Mouse (Mus musculus): ENCODE measurements around the gene Smagp. TPM values are rescaled to one million over a fixed set of nuclear protein-coding genes. Genes with fewer than 3 reads are reported as not detected.

Smagp gene
- polyA plus RNA-seq, 1 experiment from 2014 or later = 11.7 TPM

GRCm38 (mm10) chr15:100646161-100646560 lies 9.4 kb upstream of the Smagp start:
- POLR2A ChIA-PET = no interaction called here

GRCm38 (mm10) chr15:100642451-100642850 lies 5.7 kb upstream of the Smagp start:
- DNase-seq (ENCODE audit: low read depth, low spot score) (no peak), ATAC-seq (no peak)
- CTCF ChIA-PET = interaction anchor here (1.5 kb wide), 1 partner anchor 18 kb away, joined by 4 read pairs; no protein-coding TSS in a partner anchor

More at GRCm38 (mm10) chr15:100646161-100646560, 9.4 kb upstream of the Smagp start:
- CTCF ChIA-PET = interaction anchor here (1.2 kb wide), 1 partner anchor 22 kb away, joined by 3 read pairs; no protein-coding TSS in a partner anchor
- DNase-seq (ENCODE audit: low read depth, low spot score) (no peak), ATAC-seq (no peak)
- TF ChIP-seq CTCF (IDR thresholded peaks at IDR 0.05) = no peak
- in situ Hi-C loops (cut with MboI; ENCODE audit: low pct_unique_long_range_greater_than_20kb) = no loop called here
- no peaks in the 10 kb centered on the region for H3K27me3 ChIP-seq

GRCm38 (mm10) chr15:100641226-100641810 lies 4.6 kb upstream of the Smagp start:
- CTCF ChIA-PET = interaction anchor here (0.6 to 1.5 kb wide), 2 partner anchors 19 to 114 kb away, joined by 3 to 4 read pairs; no protein-coding TSS in a partner anchor
- DNase-seq (ENCODE audit: low read depth, low spot score) (no peak), ATAC-seq (no peak)
- TF ChIP-seq CTCF (IDR thresholded peaks at IDR 0.05) = no peak
- in situ Hi-C loops (cut with MboI; ENCODE audit: low pct_unique_long_range_greater_than_20kb) = no loop called here
- no peaks in the 10 kb centered on the region for H3K27me3 ChIP-seq
- POLR2A ChIA-PET = interaction anchor here (0.6 to 0.7 kb wide), 3 partner anchors 8 to 27 kb away, joined by 3 to 5 read pairs (median 4); no protein-coding TSS in a partner anchor

More at GRCm38 (mm10) chr15:100642451-100642850, 5.7 kb upstream of the Smagp start:
- TF ChIP-seq CTCF (IDR thresholded peaks at IDR 0.05) = no peak
- no peaks in the 10 kb centered on the region for H3K27me3 ChIP-seq
- POLR2A ChIA-PET = no interaction called here
- in situ Hi-C loops (cut with MboI; ENCODE audit: low pct_unique_long_range_greater_than_20kb) = no loop called here

- in situ Hi-C loops (cut with MboI; ENCODE audit: low pct_unique_long_range_greater_than_20kb) = no loop called here
- no peak for TF ChIP-seq CTCF (IDR thresholded peaks at IDR 0.05)
These were observed 3.4 kb upstream of the Smagp start for GRCm38 (mm10) chr15:100639972-100640750.

GRCm38 (mm10) chr15:100637661-100638060 lies 921 bp upstream of the Smagp start:
- ATAC-seq = no peak
- POLR2A ChIA-PET = interaction anchor here (0.5 to 0.6 kb wide), 2 partner anchors 147 to 285 kb away, joined by 3 read pairs; no protein-coding TSS in a partner anchor
- in situ Hi-C loops (cut with MboI; ENCODE audit: low pct_unique_long_range_greater_than_20kb) = no loop called here
- CTCF ChIA-PET = interaction anchor here (1.3 kb wide), 1 partner anchor 31 kb away, joined by 4 read pairs; no protein-coding TSS in a partner anchor
- no peak for TF ChIP-seq CTCF (IDR thresholded peaks at IDR 0.05)
- no peaks in the 10 kb centered on the region for H3K27me3 ChIP-seq
- no peak for DNase-seq (ENCODE audit: low read depth, low spot score)

More at GRCm38 (mm10) chr15:100639972-100640750, 3.4 kb upstream of the Smagp start:
- ChIA-PET POLR2A (interaction anchor here (0.6 to 0.7 kb wide), 3 partner anchors 9 to 26 kb away, joined by 3 to 5 read pairs (median 4); no protein-coding TSS in a partner anchor), CTCF (interaction anchor here (0.6 kb wide), 1 partner anchor 115 kb away, joined by 3 read pairs; no protein-coding TSS in a partner anchor)
- DNase-seq (ENCODE audit: low read depth, low spot score) (no peak), ATAC-seq (no peak)
- H3K27me3 ChIP-seq = no peaks in the 10 kb centered on the region

- TF ChIP-seq CTCF (IDR thresholded peaks at IDR 0.05) = no peak
- ATAC-seq = no peak
- in situ Hi-C loops (cut with MboI; ENCODE audit: low pct_unique_long_range_greater_than_20kb) = no loop called here
- POLR2A ChIA-PET = no interaction called here
- H3K27me3 ChIP-seq = no peaks in the 10 kb centered on the region
- CTCF ChIA-PET = no interaction called here
- DNase-seq (ENCODE audit: low read depth, low spot score) = no peak
These were observed 692 bp downstream of the Smagp start for GRCm38 (mm10) chr15:100635851-100636645.

GRCm38 (mm10) chr15:100635239-100635638 lies 1.5 kb downstream of the Smagp start:
- in situ Hi-C loops (cut with MboI; ENCODE audit: low pct_unique_long_range_greater_than_20kb) = no loop called here
- H3K27me3 ChIP-seq = no peaks in the 10 kb centered on the region
- ChIA-PET CTCF (no interaction called here), POLR2A (no interaction called here)
- ATAC-seq = no peak
- TF ChIP-seq CTCF (IDR thresholded peaks at IDR 0.05) = no peak
- DNase-seq (ENCODE audit: low read depth, low spot score) = no peak

GRCm38 (mm10) chr15:100633341-100633740 lies 3.4 kb downstream of the Smagp start:
- no peaks in the 10 kb centered on the region for H3K27me3 ChIP-seq
- POLR2A ChIA-PET = no interaction called here
- in situ Hi-C loops (cut with MboI; ENCODE audit: low pct_unique_long_range_greater_than_20kb) = no loop called here
- ATAC-seq = no peak
- TF ChIP-seq CTCF (IDR thresholded peaks at IDR 0.05) = no peak
- CTCF ChIA-PET = no interaction called here
- no peak for DNase-seq (ENCODE audit: low read depth, low spot score)

- no peak for TF ChIP-seq CTCF (IDR thresholded peaks at IDR 0.05)
- ATAC-seq (no peak), DNase-seq (ENCODE audit: low read depth, low spot score) (no peak)
- POLR2A ChIA-PET = no interaction called here
- H3K27me3 ChIP-seq = no peaks in the 10 kb centered on the region
- CTCF ChIA-PET = interaction anchor here (0.6 kb wide), 1 partner anchor 1395 kb away, joined by 3 read pairs; no protein-coding TSS in a partner anchor
- in situ Hi-C loops (cut with MboI; ENCODE audit: low pct_unique_long_range_greater_than_20kb) = no loop called here
These were observed 4.4 kb downstream of the Smagp start for GRCm38 (mm10) chr15:100632323-100632722.

All from Patski (cell line).